Mouse (Mus musculus): Measurements from ENCODE around the gene Tmc5. TPM values are rescaled to one million over a fixed set of nuclear protein-coding genes. Genes with fewer than 3 reads are reported as not detected.

The Tmc5 gene
- not detected in 2 replicates for total RNA-seq (2014; fragmentation: Nextera tagmentation)
- total RNA-seq (2017): not detected in 2 replicates

- ATAC-seq (replicated peaks; ENCODE audit: poor library complexity, severe bottlenecking): no peak
These were observed at the start of gene Tmc5 for GRCm38 (mm10) chr7:118597201-118597600. Tmc5 (plus strand) TSS chr7:118597297.

GRCm38 (mm10) chr7:118547451-118547850 is 49.6 kb upstream of the Tmc5 start:
- ATAC-seq (replicated peaks; ENCODE audit: poor library complexity, severe bottlenecking): no peak

GRCm38 (mm10) chr7:118553881-118554280 is 43.2 kb upstream of the Tmc5 start:
- ATAC-seq (replicated peaks; ENCODE audit: poor library complexity, severe bottlenecking): no peak

- ATAC-seq (replicated peaks; ENCODE audit: poor library complexity, severe bottlenecking): no peak
These were observed 42.8 kb upstream of the Tmc5 start for GRCm38 (mm10) chr7:118554290-118554689.

- no peak for ATAC-seq (replicated peaks; ENCODE audit: poor library complexity, severe bottlenecking)
These were observed 28.0 kb upstream of the Tmc5 start for GRCm38 (mm10) chr7:118569121-118569543.

- no peak for ATAC-seq (replicated peaks; ENCODE audit: poor library complexity, severe bottlenecking)
These were observed 25.7 kb upstream of the Tmc5 start for GRCm38 (mm10) chr7:118571350-118571749.

- ATAC-seq (replicated peaks; ENCODE audit: poor library complexity, severe bottlenecking): no peak
These were observed 25.1 kb upstream of the Tmc5 start for GRCm38 (mm10) chr7:118572039-118572438.

- ATAC-seq (replicated peaks; ENCODE audit: poor library complexity, severe bottlenecking): no peak
These were observed 18.8 kb upstream of the Tmc5 start for GRCm38 (mm10) chr7:118578269-118578668.

- no peak for ATAC-seq (replicated peaks; ENCODE audit: poor library complexity, severe bottlenecking)
These were observed 17.2 kb upstream of the Tmc5 start for GRCm38 (mm10) chr7:118579938-118580337.

- no peak for ATAC-seq (replicated peaks; ENCODE audit: poor library complexity, severe bottlenecking)
These were observed 13.3 kb upstream of the Tmc5 start for GRCm38 (mm10) chr7:118583821-118584220.

- ATAC-seq (replicated peaks; ENCODE audit: poor library complexity, severe bottlenecking): peak; percentile 50
These were observed 12.7 kb upstream of the Tmc5 start, which contains the start of gene Tmc7 for GRCm38 (mm10) chr7:118584257-118584907. Tmc7 (minus strand) TSS chr7:118584736.

GRCm38 (mm10) chr7:118584926-118585325 is 12.2 kb upstream of the Tmc5 start:
- ATAC-seq (replicated peaks; ENCODE audit: poor library complexity, severe bottlenecking): no peak

- ATAC-seq (replicated peaks; ENCODE audit: poor library complexity, severe bottlenecking): no peak
These were observed 11.2 kb upstream of the Tmc5 start for GRCm38 (mm10) chr7:118585856-118586255.

- no peak for ATAC-seq (replicated peaks; ENCODE audit: poor library complexity, severe bottlenecking)
These were observed 6.3 kb upstream of the Tmc5 start for GRCm38 (mm10) chr7:118590726-118591305.

- ATAC-seq (replicated peaks; ENCODE audit: poor library complexity, severe bottlenecking): no peak
These were observed 5.0 kb upstream of the Tmc5 start for GRCm38 (mm10) chr7:118592146-118592545.

GRCm38 (mm10) chr7:118593567-118594407 is 3.3 kb upstream of the Tmc5 start:
- no peak for ATAC-seq (replicated peaks; ENCODE audit: poor library complexity, severe bottlenecking)

GRCm38 (mm10) chr7:118594611-118595010 is 2.5 kb upstream of the Tmc5 start:
- no peak for ATAC-seq (replicated peaks; ENCODE audit: poor library complexity, severe bottlenecking)

- ATAC-seq (replicated peaks; ENCODE audit: poor library complexity, severe bottlenecking): peak; percentile 87
These were observed 1.9 kb upstream of the Tmc5 start for GRCm38 (mm10) chr7:118595228-118595627.

- ATAC-seq (replicated peaks; ENCODE audit: poor library complexity, severe bottlenecking): no peak
These were observed 826 bp upstream of the Tmc5 start for GRCm38 (mm10) chr7:118596271-118596670.

GRCm38 (mm10) chr7:118599954-118600631 is 3.0 kb downstream of the Tmc5 start:
- no peak for ATAC-seq (replicated peaks; ENCODE audit: poor library complexity, severe bottlenecking)

- no peak for ATAC-seq (replicated peaks; ENCODE audit: poor library complexity, severe bottlenecking)
These were observed 7.7 kb downstream of the Tmc5 start for GRCm38 (mm10) chr7:118604842-118605241.

All from granulocyte monocyte progenitor cell, adult 5-6 weeks (primary cell).